Mouse (Mus musculus) stomach, embryonic 14.5 days (tissue): ENCODE measurements around the gene Cga. TPM values are rescaled to one million over a fixed set of nuclear protein-coding genes. Genes with fewer than 3 reads are reported as not detected.
"Not testable (repeated sequence)": the region's sequence is repeated elsewhere in the genome, so short reads cannot be mapped to it uniquely, and the experiment has no call there.

ENCODE experiments used
- ATAC-seq: fragments of 200-750 bp; cut with Nextera tagmentation; 2 replicates; pipeline ENCODE4 v1.8.0; 2017; ENCODE audit warnings: low read depth, moderate TSS enrichment; ENCODE audit not compliant: insufficient number of reproducible peaks, insufficient read depth, low FRiP score
- H3K27ac ChIP-seq: fragments of 300-500 bp; sonication (generic); 2 replicates; pipeline ENCODE4 v1.5.1; 2014; ENCODE audit warnings: mild to moderate bottlenecking, low read length, moderate library complexity, mixed read lengths
- H3K27me3 ChIP-seq: fragments of 300-500 bp; sonication (generic); 2 replicates; pipeline ENCODE4 v1.6.1; 2014; ENCODE audit warnings: low read length, control low read depth, mixed read lengths; ENCODE audit not compliant: control insufficient read depth, insufficient read depth
- H3K36me3 ChIP-seq: fragments of 300-500 bp; sonication (generic); 2 replicates; pipeline ENCODE4 v1.6.1; 2014; ENCODE audit warnings: mild to moderate bottlenecking, control low read depth, low read length, moderate library complexity, mixed read lengths; ENCODE audit not compliant: control insufficient read depth, insufficient read depth
- H3K4me1 ChIP-seq: fragments of 300-500 bp; sonication (generic); 2 replicates; pipeline ENCODE4 v1.6.1; 2014; ENCODE audit warnings: low read length, control low read depth, mixed read lengths; ENCODE audit not compliant: control insufficient read depth, insufficient read depth
- H3K4me2 ChIP-seq: fragments of 300-500 bp; sonication (generic); replicated peaks from 2 replicates; pipeline ENCODE4 v1.6.1; 2014; ENCODE audit warnings: low read depth, low read length, control low read depth
- H3K4me3 ChIP-seq: fragments of 300-500 bp; sonication (generic); 2 replicates; pipeline ENCODE4 v1.5.1; 2014; ENCODE audit warnings: low read depth, low read length, control low read depth
- H3K9ac ChIP-seq: fragments of 300-500 bp; sonication (generic); replicated peaks from 2 replicates; pipeline ENCODE4 v1.6.1; 2014; ENCODE audit warnings: low read depth, mild to moderate bottlenecking, control low read depth, low read length, moderate library complexity, mixed read lengths
- H3K9me3 ChIP-seq: fragments of 300-500 bp; sonication (generic); 2 replicates; pipeline ENCODE4 v1.6.1; 2016; ENCODE audit warnings: low read depth, low read length, control low read depth; ENCODE audit not compliant: control insufficient read depth
- WGBS: fragments of 180-500 bp; shearing (Covaris S2); extraction: QIAGEN DNeasy Blood & Tissue Kit; methylation state at CpG from one replicate; pipeline ENCODE4 v1.1.7; 2014; 5-methylcytosine and 5-hydroxymethylcytosine counted together
- polyA plus RNA-seq: library from polyadenylated mRNA; unstranded; fragments of >200 nt; fragmentation: Nextera tagmentation; extraction: Ambion mirVana; gene quantifications from 2 replicates; pipeline ENCODE4 v1.2.1, GENCODE M21; 2014

Cga gene
- polyA plus RNA-seq, 1 experiment from 2014 or later = not detected

DNA sequence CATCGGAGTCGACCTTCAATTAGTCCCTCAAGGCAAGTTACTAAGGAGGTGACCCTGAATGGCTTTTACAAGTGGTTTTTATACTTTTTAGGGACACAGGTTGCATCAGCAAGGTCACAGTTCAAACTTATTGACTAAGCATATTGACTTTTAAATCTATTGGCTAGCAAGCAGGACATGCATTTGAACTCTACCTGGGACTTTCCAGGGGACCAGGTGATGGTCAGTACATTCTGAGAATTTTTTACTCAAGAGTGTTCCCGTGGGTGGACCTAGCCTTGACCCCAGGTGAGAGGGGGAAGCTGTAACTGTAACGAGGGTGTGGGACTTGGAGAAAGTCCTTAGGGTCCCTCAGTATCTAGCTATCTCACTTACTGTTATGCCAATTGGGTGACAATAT lies 7.6 kb downstream of the Cga start:
- H3K4me2 ChIP-seq = no peak overlapping the region
- H3K4me1 ChIP-seq = no peaks in the 10 kb centered on the region
- H3K9me3 ChIP-seq = no peaks in the 10 kb centered on the region
- H3K27ac ChIP-seq = no peak overlapping the region
- H3K4me3 ChIP-seq = no peak overlapping the region
- H3K27me3 ChIP-seq = no peaks in the 10 kb centered on the region
- no peaks in the 10 kb centered on the region for H3K36me3 ChIP-seq
- WGBS = 65% methylated on average over 4 of the region's 4 CpGs
- H3K9ac ChIP-seq = no peak overlapping the region
- no peak for ATAC-seq

DNA sequence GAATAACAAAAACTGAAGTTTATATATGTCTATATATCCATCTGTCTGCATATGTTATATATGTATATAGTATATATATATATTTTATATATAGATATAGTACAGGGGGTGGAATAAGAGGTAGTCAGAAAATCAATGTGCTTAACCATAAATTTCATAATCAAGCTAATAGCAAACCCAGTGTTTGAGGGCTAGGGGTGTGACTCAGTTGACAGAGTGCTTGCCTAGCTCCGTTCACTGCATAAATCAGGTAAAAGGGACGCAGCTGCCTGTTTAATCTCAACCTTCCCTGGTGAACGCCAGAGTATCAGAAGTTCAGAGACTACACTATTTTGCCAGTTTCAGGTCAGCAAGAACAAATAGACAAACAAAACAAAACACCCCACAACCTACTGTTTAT lies 8.0 kb downstream of the Cga start:
- not testable (repeated sequence) for H3K36me3 ChIP-seq, H3K9ac ChIP-seq, H3K4me2 ChIP-seq, H3K27ac ChIP-seq, H3K4me3 ChIP-seq, ATAC-seq, H3K4me1 ChIP-seq, H3K27me3 ChIP-seq, H3K9me3 ChIP-seq
- 34% methylated on average over 3 of the region's 3 CpGs for WGBS

DNA sequence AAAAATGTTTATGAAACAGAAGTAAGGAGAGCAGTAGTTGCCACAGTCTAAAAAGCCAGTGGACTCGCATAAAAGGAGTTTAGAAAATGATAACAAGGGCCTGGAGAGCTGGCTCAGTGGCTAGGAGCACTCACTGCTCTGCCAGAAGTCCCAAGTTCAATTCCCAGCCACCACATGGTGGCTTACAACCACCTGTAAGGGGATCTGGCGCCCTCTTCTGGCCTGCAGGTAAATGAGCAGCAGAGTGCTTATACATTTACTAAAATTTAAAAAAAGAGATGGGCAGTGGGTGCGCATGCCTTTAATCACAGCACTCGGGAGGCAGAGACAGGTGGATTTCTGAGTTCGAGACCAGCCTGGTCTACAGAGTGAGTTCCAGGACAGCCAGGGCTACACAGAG lies 11.8 kb downstream of the Cga start:
- Histone ChIP-seq H3K4me2 (no peak overlapping the region), H3K4me1 (no peaks in the 10 kb centered on the region), H3K27me3 (no peaks in the 10 kb centered on the region), H3K4me3 (no peak overlapping the region), H3K9me3 (no peaks in the 10 kb centered on the region), H3K9ac (no peak overlapping the region), H3K36me3 (no peaks in the 10 kb centered on the region), H3K27ac (no peak overlapping the region)
- WGBS = 66% methylated on average over 5 of the region's 5 CpGs
- ATAC-seq = no peak

DNA sequence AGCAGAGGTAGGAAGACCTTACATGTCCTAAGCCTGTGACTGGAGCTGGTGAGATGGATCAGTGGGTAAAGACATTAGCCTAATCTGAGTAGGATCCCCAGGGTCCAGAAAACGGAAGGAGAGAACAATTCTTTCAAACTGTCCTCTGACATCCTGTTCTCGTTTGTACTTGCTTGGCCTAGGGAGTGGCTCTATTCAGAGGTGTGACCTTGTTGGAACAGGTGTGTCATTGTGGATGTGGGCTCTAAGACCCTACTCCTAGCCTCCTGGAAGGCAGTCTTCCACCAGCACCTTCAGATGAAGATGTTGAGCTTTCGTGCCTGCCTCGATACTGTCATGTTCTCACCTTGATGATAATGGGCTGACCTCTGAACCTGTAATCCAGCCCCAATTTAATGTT lies 12.6 kb downstream of the Cga start:
- Histone ChIP-seq H3K9me3 (no peaks in the 10 kb centered on the region), H3K4me2 (no peak overlapping the region)
- no peak for ATAC-seq

DNA sequence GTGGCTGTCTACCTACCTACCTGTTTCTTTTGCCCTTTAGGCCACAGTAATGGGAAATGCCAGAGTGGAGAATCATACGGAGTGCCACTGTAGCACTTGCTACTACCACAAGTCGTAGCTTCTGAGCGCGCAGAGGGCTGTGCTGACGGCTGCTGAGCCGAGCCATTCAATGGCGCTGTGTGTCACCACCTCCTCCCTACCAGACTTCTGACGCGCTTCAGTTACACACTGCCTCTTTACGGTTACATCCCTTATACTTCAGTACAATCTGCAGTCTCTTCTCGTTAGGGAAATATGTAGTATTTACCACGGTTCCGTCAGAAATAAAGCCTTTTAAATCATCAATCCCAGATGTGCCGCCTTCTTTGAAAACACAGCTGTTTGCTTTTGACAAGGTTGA lies 13.4 kb downstream of the Cga start:
- Histone ChIP-seq H3K36me3 (no peaks in the 10 kb centered on the region), H3K4me3 (no peak overlapping the region), H3K9me3 (no peaks in the 10 kb centered on the region), H3K4me1 (no peaks in the 10 kb centered on the region), H3K9ac (no peak overlapping the region), H3K4me2 (no peak overlapping the region), H3K27ac (no peak overlapping the region), H3K27me3 (no peaks in the 10 kb centered on the region)
- 31% methylated on average over 14 of the region's 14 CpGs for WGBS
- ATAC-seq = peak; percentile 56; the same call in 1 of the 2 replicates

More for the DNA sequence above, 12.6 kb downstream of the Cga start:
- H3K4me3 ChIP-seq = no peak overlapping the region
- no peaks in the 10 kb centered on the region for H3K36me3 ChIP-seq
- H3K9ac ChIP-seq = no peak overlapping the region
- H3K27ac ChIP-seq = no peak overlapping the region
- H3K4me1 ChIP-seq = no peaks in the 10 kb centered on the region
- 71% methylated on average over 4 of the region's 4 CpGs for WGBS
- H3K27me3 ChIP-seq = no peaks in the 10 kb centered on the region

DNA sequence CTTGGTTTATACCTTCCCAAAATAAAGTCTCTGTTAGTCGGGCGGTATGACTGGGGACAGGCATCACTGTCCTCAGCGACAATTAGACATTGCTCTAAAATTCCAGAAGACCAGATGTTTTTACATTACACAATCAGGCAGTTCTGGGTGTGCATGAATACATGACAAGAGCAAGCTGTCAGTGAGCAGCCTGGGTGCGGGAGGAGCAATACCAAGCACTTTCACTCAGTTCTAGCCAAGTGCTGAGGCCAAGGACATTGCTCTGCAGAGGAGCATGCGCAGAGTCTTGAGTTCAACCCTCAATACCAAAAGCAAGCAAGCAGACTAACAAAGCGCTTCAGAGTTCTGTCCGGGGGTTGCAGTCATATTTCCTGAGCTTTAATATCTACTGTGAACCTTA lies 14.5 kb downstream of the Cga start:
- Histone ChIP-seq H3K4me3 (no peak overlapping the region), H3K27me3 (no peaks in the 10 kb centered on the region), H3K4me2 (no peak overlapping the region), H3K36me3 (no peaks in the 10 kb centered on the region), H3K9me3 (no peaks in the 10 kb centered on the region), H3K27ac (peak overlapping the region; percentile 16; the same call in 1 of the 2 replicates), H3K9ac (no peak overlapping the region), H3K4me1 (no peaks in the 10 kb centered on the region)
- WGBS = 62% methylated on average over 7 of the region's 7 CpGs
- ATAC-seq = peak; percentile 48; the same call in 1 of the 2 replicates

DNA sequence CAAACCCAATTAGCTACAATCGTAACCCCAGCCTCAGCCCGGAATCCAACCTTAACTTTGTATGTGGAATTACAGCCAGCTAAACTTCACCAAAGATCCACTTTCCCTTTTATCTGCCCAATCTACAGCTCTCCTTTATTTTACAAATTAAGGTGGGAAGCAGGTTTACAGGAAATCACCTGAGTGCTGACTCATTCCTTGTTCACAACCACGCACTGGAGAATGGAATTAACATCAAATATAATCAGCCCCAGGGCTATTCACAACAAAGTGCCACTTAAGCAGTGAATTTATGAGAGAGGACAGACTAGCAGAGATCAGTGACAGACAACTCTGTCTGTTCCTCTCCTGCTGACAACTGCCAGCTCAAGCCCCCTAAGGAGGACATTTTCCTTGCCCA lies 17.8 kb downstream of the Cga start:
- no peaks in the 10 kb centered on the region for H3K9me3 ChIP-seq
- no peak overlapping the region for H3K9ac ChIP-seq
- H3K4me2 ChIP-seq = no peak overlapping the region
- H3K27me3 ChIP-seq = no peaks in the 10 kb centered on the region
- no peak overlapping the region for H3K4me3 ChIP-seq
- no peak for ATAC-seq
- H3K4me1 ChIP-seq = peaks cover 3% of the 10 kb centered on the region; the same call in 1 of the 2 replicates
- H3K27ac ChIP-seq = no peak overlapping the region
- WGBS = 66% methylated on average over 3 of the region's 3 CpGs
- no peaks in the 10 kb centered on the region for H3K36me3 ChIP-seq

DNA sequence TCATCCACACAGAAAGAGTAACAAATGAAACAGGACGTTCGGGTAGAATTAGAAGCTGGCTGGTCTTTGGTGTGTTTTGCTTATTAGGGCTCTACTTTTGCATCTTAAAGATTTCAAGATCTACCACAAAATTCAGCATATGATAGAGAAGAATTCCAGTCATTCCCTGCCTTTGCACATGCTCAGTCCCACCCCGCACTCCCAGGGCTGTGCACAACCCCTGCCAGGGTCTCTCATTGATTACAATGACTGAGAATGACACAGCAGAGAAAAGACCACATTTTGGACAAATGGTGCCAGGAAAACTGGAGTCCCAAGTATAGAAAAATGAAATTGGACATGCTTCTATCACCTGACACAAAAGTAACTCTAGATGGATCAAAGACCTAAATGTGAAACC lies 18.6 kb downstream of the Cga start:
- H3K4me3 ChIP-seq = no peak overlapping the region
- peaks cover 3% of the 10 kb centered on the region; the same call in 1 of the 2 replicates for H3K4me1 ChIP-seq
- H3K9me3 ChIP-seq = no peaks in the 10 kb centered on the region
- 84% methylated on average over 3 of the region's 3 CpGs for WGBS
- H3K4me2 ChIP-seq = no peak overlapping the region
- no peak overlapping the region for H3K27ac ChIP-seq
- no peak overlapping the region for H3K9ac ChIP-seq
- no peaks in the 10 kb centered on the region for H3K27me3 ChIP-seq
- H3K36me3 ChIP-seq = no peaks in the 10 kb centered on the region
- no peak for ATAC-seq

DNA sequence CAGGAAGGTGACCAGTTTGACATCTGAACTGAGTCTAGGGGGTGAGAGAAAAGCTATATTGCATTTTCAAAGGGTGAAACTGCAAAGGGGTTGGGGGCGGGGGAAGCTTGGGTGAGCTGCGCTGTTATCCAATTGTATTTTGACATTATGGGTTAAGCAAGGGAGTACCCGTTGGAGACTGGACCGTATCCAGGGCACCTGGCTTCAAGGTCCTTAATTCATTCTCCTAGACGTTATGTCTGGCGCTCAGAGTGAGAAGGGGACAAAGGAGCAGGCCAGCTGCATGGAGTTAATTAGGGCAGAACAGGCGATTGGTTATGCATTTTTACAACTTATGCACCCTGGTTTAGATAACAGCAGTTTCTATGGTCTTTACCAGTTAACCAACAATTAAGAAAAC lies 23.8 kb downstream of the Cga start:
- H3K9me3 ChIP-seq = no peaks in the 10 kb centered on the region
- ATAC-seq = no peak
- WGBS = 65% methylated on average over 7 of the region's 7 CpGs
- H3K27ac ChIP-seq = no peak overlapping the region
- H3K4me2 ChIP-seq = no peak overlapping the region
- no peaks in the 10 kb centered on the region for H3K36me3 ChIP-seq
- H3K27me3 ChIP-seq = no peaks in the 10 kb centered on the region
- no peak overlapping the region for H3K4me3 ChIP-seq
- no peak overlapping the region for H3K9ac ChIP-seq
- H3K4me1 ChIP-seq = peaks cover 3% of the 10 kb centered on the region; the same call in 1 of the 2 replicates
